Mouse (Mus musculus) midbrain, embryonic 16.5 days (tissue): ENCODE measurements at regions not wholly inside any gene's neighbourhood (a gene's known extent, or its start where the extent isn't known, plus 50 kb on each side); places are given as distances from the start of the nearest gene placed in this dataset.
A peak's percentile ranks its signal among the peaks of the same experiment; 100 is the strongest.

Source experiments
- ATAC-seq: fragments of 200-750 bp; cut with Nextera tagmentation; 2 replicates; pipeline ENCODE4 v1.8.0; 2017; ENCODE audit warnings: moderate TSS enrichment
- H3K27ac ChIP-seq: fragments of 300-500 bp; sonication (generic); 2 replicates; pipeline ENCODE4 v1.5.1; 2014; ENCODE audit warnings: mild to moderate bottlenecking, low read length, mixed read lengths
- H3K27me3 ChIP-seq: fragments of 300-500 bp; sonication (generic); 2 replicates; pipeline ENCODE4 v1.6.1; 2014; ENCODE audit warnings: low read depth, low read length, mixed read lengths; ENCODE audit not compliant: control insufficient read depth, insufficient read depth
- H3K36me3 ChIP-seq: fragments of 300-500 bp; sonication (generic); 2 replicates; pipeline ENCODE4 v1.6.1; 2014; ENCODE audit warnings: mild to moderate bottlenecking, low read length, moderate library complexity, mixed read lengths; ENCODE audit not compliant: control insufficient read depth, insufficient read depth
- H3K4me1 ChIP-seq: fragments of 300-500 bp; sonication (generic); 2 replicates; pipeline ENCODE4 v1.6.1; 2014; ENCODE audit warnings: mild to moderate bottlenecking, low read length, mixed read lengths; ENCODE audit not compliant: control insufficient read depth, insufficient read depth
- H3K4me2 ChIP-seq: fragments of 300-500 bp; sonication (generic); 2 replicates; pipeline ENCODE4 v1.6.1; 2014; ENCODE audit warnings: mild to moderate bottlenecking, low read length, mixed read lengths
- H3K4me3 ChIP-seq: fragments of 300-500 bp; sonication (generic); 2 replicates; pipeline ENCODE4 v1.5.1; 2014; ENCODE audit warnings: low read depth, mild to moderate bottlenecking, low read length, moderate library complexity, mixed read lengths
- H3K9ac ChIP-seq: fragments of 300-500 bp; sonication (generic); 2 replicates; pipeline ENCODE4 v1.6.1; 2014; ENCODE audit warnings: low read depth, low read length, mixed read lengths
- H3K9me3 ChIP-seq: fragments of 300-500 bp; sonication (generic); replicated peaks from 2 replicates; pipeline ENCODE4 v1.6.1; 2014; ENCODE audit warnings: mild to moderate bottlenecking, low read length, mixed read lengths; ENCODE audit not compliant: control insufficient read depth, poor library complexity, severe bottlenecking
- WGBS: fragments of 180-500 bp; shearing (Covaris S2); extraction: QIAGEN DNeasy Blood & Tissue Kit; methylation state at CpG from one replicate; pipeline ENCODE4 v1.1.7; 2014; 5-methylcytosine and 5-hydroxymethylcytosine counted together

DNA sequence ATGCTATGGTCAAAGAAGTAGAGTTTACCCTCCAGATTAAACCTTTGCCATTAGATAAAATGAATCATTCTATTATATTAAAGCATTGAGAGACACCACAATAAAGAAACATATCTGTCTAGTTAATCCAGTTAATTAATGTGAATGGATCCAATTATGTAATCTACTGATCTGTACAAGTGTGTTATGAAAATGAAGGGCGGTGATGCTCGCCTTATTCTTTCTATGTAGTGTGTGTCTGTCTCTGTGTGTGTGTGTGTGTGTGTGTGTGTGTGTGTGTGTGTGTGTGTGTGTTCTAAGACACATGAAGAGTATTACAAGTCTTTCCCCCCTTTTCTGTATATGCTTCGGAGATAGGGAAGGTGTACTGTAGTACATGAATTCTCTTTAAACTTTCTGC is 451.2 kb downstream of the Tns3 start:
- Histone ChIP-seq H3K9me3 (no peaks in the 10 kb centered on the region), H3K9ac (no peak overlapping the region), H3K27ac (no peak overlapping the region), H3K4me2 (no peak overlapping the region), H3K27me3 (no peaks in the 10 kb centered on the region), H3K4me1 (no peaks in the 10 kb centered on the region), H3K36me3 (no peaks in the 10 kb centered on the region), H3K4me3 (no peak overlapping the region)
- peak; percentile 11; the same call in 1 of the 2 replicates for ATAC-seq
- 73% methylated on average over 3 of the region's 3 CpGs for WGBS

DNA sequence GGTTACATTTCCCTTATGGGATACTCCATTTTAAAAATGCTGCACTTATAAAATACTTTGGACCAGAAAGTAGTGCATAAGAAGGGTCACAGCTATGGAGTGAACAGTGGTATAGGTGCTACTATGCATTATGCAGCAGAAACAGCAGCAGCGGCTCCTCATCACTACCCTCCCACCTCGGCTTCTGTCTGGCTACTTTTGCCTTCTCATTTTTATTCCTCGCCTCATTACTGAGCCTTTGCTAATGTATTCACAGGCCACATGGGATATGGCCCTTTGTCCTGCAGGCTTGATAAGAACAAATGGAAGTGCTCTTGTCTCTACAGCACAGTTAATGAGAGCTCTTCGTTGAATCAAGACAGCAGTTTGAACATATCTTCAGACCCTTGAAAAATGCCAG is 451.6 kb downstream of the Tns3 start:
- H3K27me3 ChIP-seq = no peaks in the 10 kb centered on the region
- no peak overlapping the region for H3K27ac ChIP-seq
- no peaks in the 10 kb centered on the region for H3K4me1 ChIP-seq
- no peak overlapping the region for H3K4me3 ChIP-seq
- H3K4me2 ChIP-seq = no peak overlapping the region
- no peaks in the 10 kb centered on the region for H3K9me3 ChIP-seq
- no peak overlapping the region for H3K9ac ChIP-seq
- H3K36me3 ChIP-seq = no peaks in the 10 kb centered on the region
- peak; percentile 80 for ATAC-seq
- WGBS = 29% methylated on average over 4 of the region's 4 CpGs

DNA sequence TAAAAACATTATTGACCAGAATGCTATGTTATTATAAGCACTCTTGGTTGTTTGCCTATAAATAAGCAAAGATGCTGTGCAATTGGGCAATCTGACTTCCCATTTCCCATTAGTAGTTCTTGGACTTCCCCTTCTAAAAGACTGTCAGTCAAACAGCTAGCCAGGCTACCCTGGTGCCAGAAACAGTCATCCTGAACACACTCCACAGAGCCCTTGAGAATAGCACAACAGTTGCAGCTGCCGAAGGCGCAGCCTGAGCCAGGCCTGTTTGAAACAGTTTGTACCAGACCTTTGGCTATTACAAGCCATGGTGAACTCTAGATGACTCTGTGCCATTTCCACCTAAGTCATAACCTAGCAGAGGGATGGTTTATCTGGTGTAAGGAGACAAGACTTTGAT is 455.3 kb downstream of the Tns3 start:
- no peak for ATAC-seq
- Histone ChIP-seq H3K9ac (no peak overlapping the region), H3K4me1 (no peaks in the 10 kb centered on the region), H3K9me3 (no peaks in the 10 kb centered on the region; the same call in 1 of the 2 replicates), H3K4me3 (no peak overlapping the region), H3K27ac (no peak overlapping the region), H3K4me2 (no peak overlapping the region), H3K27me3 (no peaks in the 10 kb centered on the region), H3K36me3 (no peaks in the 10 kb centered on the region)
- WGBS = 94% methylated on average over 2 of the region's 2 CpGs

DNA sequence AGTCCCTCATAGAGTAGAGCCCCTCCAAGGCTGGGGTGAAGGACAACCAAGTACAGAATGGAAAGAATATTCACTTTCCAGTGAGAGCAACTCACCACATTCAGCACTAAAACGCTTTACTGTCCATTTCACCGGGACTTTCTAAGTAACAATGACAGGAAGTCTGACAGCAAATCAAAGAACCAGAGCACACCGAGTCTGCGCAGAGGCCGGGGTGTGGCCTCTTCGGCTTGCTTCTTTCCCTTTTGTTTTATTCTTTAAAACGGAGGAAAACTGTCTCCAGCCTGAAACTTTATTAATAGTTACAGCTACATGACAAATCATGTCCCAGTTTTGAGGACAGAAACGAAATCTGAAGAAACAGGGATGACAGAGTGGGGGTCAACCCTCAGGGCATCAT is 465.0 kb downstream of the Tns3 start:
- Histone ChIP-seq H3K27ac (no peak overlapping the region), H3K4me2 (no peak overlapping the region), H3K4me3 (no peak overlapping the region), H3K9me3 (no peaks in the 10 kb centered on the region), H3K36me3 (no peaks in the 10 kb centered on the region), H3K9ac (no peak overlapping the region), H3K27me3 (no peaks in the 10 kb centered on the region), H3K4me1 (no peaks in the 10 kb centered on the region)
- ATAC-seq = no peak
- 78% methylated on average over 8 of the region's 8 CpGs for WGBS
